Mouse (Mus musculus): ENCODE data around the gene Ramp3.
"Not testable (repeated sequence)": the region's sequence is repeated elsewhere in the genome, so short reads cannot be mapped to it uniquely, and the experiment has no call there.

Ramp3 gene

DNA sequence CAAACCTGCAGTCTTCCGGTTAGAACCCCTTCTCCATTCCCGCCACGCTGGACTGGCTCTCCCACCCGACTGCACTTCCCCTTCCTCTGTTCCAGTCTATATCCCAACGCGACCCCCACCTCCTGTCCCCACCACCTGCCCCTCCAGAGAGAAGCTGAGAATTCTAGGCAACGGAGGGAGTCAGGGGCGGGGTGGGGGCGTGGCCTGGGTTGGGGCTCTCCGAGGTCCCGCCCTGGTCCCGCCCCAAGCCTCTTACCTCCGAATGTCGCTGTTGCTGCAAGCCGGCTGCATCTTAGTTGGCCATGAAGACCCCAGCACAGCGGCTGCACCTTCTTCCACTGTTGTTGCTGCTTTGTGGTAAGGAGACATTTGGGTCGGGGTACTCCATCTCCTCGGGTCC lies at the start of gene Ramp3:
Gene Ramp3 (plus strand): TSS at position 251 of the 400 bp plus-strand sequence.
- no peak for DNase-seq (ENCODE audit: low spot score in 2 of 2)

- DNase-seq (ENCODE audit: low spot score in 2 of 2): no peak
These were observed 42.8 kb upstream of the Ramp3 start for GRCm38 (mm10) chr11:6615250-6616205.

GRCm38 (mm10) chr11:6623704-6624103 lies 34.6 kb upstream of the Ramp3 start:
- no peak for DNase-seq (ENCODE audit: low spot score in 2 of 2)

DNA sequence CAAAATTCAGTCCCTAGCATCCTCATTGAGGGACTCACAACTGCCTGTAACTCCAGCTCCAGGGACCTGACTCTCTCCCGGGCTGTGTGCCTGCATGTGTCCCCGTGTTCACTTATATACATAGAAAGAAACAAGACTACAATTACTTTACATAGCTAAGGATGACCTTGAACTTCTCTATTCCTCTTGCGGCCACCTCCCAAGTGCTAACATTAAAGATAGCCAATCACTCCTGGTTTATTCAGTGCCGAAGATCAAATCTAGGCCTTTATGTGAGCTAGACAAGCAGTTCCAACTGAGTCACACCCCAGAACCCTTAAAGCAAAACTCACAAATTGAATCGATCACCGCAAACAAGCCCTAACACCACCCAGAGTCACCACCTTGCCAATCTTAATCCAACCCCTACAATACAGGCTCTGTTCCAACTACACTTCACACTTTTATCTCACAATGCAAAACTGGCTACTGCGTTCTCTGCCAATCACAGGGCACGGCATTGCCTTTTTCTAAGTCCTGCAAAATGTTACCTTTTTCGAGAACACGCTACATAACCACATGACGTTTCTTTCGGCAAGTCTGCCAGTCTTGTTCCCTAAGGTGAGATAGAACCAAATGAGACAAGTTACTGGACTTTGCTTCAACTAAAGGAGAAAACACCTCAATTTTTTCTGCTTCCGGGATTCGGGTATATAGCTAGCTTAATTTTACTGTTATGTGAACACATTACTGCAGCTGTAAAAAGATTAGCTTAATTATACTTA lies 33.5 kb upstream of the Ramp3 start:
- DNase-seq (ENCODE audit: low spot score in 2 of 2): no peak

- peak; percentile 82 to 85 for DNase-seq (ENCODE audit: low spot score in 2 of 2)
These were observed 32.6 kb upstream of the Ramp3 start, which contains the start of gene Tbrg4 for GRCm38 (mm10) chr11:6625478-6626387. TSS of gene Tbrg4 (minus strand) at chr11:6626067.

DNA sequence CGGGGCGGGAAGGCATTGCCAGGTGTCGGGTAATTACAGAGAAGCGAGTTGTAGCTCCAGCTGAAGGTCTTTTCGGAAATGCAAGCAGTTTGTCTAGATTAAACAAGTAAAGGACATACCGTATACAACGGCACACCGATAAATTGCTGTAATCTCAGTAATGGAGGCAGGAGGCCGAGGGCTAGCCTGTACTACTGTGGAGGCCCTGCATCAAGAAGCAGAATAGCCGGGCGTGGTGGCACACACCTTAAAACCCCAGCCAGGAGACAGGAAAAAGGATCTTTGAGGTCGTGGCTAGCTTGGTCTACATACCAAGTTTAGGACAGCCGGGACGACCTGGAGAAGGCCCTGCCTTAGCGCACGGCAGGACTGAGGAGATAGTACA lies 31.9 kb upstream of the Ramp3 start:
- DNase-seq (ENCODE audit: low spot score in 2 of 2): no peak

GRCm38 (mm10) chr11:6627731-6628130 lies 30.6 kb upstream of the Ramp3 start:
- no peak for DNase-seq (ENCODE audit: low spot score in 2 of 2)

DNA sequence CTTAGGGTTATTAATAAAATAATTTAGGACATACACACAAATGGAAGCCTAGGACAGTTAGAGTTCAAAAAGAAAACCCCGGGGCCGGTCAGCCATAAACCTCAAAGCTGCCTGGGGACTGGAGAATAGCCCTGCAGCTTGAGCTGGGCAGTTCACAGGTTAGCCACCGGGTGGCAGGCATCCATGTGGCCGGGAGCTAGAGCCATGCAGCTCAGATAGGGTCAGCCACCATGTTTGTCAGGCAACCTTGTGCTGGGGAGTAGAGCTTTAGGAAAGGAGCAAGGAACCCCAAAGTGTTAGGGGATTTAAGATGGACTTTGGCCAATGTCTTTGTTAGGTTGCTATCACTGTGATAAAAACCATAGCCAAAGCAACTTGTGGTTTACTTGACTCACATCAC lies 29.8 kb upstream of the Ramp3 start:
- DNase-seq (ENCODE audit: low spot score in 2 of 2): peak; percentile 45 to 68

GRCm38 (mm10) chr11:6629655-6630054 lies 28.7 kb upstream of the Ramp3 start:
- DNase-seq (ENCODE audit: low spot score in 2 of 2): peak in 1 of 2 experiments; percentile 42

DNA sequence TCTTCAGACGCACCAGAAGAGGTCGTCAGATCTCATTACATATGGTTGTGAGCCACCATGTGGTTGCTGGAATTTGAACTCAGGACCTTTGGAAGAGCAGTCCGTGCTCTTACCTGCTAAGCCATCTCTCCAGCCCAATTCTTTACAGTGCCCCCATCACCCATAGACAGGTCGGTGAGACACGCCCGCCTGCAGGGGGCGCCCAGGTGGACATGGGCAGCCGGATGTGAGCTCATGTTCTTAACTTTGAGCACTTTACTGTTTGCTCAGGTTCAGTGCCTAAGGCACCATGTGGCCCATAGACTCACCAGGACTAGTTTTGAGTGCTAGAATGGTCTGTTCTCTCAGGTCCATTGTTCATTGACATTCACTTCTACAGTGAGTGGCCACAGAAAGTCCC lies 22.2 kb upstream of the Ramp3 start:
- peak in 1 of 2 experiments; percentile 16 for DNase-seq (ENCODE audit: low spot score in 2 of 2)

DNA sequence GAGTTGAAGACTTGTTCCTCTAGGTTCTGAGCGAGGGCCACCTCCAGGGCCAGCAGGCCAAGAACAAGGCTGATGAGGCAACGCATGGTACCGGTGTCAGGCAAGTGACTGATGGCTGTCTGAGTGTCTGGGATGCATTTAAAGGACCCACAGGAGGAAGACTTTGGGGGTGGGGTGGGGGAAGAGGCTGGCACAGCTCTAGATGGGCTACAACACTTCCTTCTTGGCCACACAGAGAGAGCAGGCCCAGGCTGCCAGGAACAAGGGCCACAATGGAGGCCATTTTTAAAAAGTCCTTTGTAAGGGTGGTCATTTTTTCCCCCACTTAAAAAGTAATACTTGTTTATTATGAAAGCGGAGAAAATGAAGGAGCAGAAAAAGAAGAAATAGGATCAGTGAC lies 19.8 kb upstream of the Ramp3 start, which contains the start of gene Wap:
Gene Wap (minus strand): TSS at position 101 of the 400 bp plus-strand sequence.
- no peak for DNase-seq (ENCODE audit: low spot score in 2 of 2)

DNA sequence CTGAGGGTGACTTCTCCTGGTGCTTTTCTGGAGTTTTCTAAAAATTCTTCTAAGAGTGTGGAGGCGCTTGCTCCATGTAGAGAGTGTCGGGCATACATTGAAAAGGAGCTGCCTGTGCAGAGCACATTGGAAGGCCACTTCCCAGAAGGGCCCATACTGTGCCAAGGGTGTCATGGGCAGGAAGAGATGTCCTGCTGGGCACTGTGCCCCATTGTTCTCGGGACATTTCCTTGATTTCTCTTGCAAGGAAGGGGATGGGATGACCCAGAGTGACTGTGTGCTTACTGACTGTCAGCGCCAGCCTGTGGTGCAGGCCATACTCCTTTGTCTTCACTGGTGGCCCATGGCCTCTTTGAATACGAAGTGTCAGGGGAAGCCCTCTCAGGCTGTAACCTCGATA lies 19.2 kb upstream of the Ramp3 start:
- DNase-seq (ENCODE audit: low spot score in 2 of 2): no peak

DNA sequence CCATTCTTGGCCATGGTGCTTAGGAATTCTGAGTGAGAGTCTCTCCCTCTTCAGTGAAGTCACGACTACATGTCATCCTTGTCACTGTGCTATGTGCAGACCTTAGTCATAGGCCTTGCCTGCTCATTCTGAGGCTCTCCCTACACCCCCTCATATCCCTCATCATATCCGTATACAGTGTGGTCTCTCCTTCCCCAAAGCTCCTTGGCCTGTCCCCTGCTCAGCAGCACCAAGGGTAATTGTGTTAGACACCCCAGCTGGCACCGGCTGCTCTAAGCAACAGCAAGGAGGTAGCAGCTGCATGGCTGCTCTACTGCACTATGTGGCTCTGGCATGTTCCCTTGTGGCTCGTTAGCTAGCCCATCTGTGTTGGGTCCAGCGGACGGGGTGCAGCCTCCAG lies 13.8 kb upstream of the Ramp3 start:
- DNase-seq (ENCODE audit: low spot score in 2 of 2): no peak

- no peak for DNase-seq (ENCODE audit: low spot score in 2 of 2)
These were observed 10.2 kb upstream of the Ramp3 start for GRCm38 (mm10) chr11:6647831-6648724.

GRCm38 (mm10) chr11:6650519-6650918 lies 7.8 kb upstream of the Ramp3 start:
- DNase-seq (ENCODE audit: low spot score in 2 of 2): no peak

DNA sequence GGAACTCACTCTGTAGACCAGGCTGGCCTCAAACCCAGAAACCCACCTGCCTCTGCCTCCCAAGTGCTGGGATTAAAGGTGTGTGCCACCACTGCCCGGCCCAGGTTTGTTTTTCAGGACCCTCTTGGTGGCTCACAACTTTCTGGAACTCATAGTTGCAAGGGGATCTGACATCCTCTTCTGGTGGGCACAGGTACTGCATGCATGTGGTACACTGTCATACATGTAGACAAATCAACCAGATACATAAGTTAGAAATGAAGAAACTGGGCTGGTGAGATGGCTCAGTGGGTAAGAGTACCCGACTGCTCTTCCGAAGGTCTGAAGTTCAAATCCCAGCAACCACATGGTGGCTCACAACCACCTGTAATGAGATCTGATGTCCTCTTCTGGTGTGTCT lies 5.3 kb upstream of the Ramp3 start:
- not testable (repeated sequence) for DNase-seq (ENCODE audit: low spot score in 2 of 2)

DNA sequence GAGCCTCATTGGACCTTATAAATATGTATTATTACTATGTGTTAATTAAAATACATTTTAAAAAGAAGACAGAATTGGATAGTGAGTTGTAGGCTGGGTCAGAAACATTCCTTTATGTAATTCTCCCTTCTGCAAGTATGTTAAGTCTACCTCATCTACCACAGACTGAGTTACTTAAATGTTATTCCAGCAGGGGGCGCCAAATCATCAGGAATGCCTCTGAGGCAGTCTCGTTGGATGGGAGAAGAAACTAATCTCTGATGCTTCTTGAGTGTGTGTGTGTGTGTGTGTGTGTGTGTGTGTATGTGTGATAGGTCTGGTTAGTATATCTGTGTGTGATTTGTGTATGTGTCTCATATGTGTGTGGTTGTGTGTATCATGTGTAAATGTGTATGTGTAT lies 3.4 kb upstream of the Ramp3 start:
- DNase-seq (ENCODE audit: low spot score in 2 of 2): peak; percentile 31 to 73

GRCm38 (mm10) chr11:6661206-6661605 lies 2.9 kb downstream of the Ramp3 start:
- no peak for DNase-seq (ENCODE audit: low spot score in 2 of 2)

GRCm38 (mm10) chr11:6666634-6667033 lies 8.3 kb downstream of the Ramp3 start:
- no peak for DNase-seq (ENCODE audit: low spot score in 2 of 2)

GRCm38 (mm10) chr11:6669041-6669440 lies 10.7 kb downstream of the Ramp3 start:
- DNase-seq (ENCODE audit: low spot score in 2 of 2): no peak
